Mouse (Mus musculus): ENCODE measurements around the gene Gm525. TPM values are rescaled to one million over a fixed set of nuclear protein-coding genes. Genes with fewer than 3 reads are reported as not detected.

Gm525 gene
- total and polyA plus RNA-seq, 3 experiments: 0.34 TPM; not detected in 2

- TF ChIP-seq NRF1 (IDR thresholded peaks at IDR 0.05; ENCODE audit: low read depth, low read length) (no peak), MYC (IDR thresholded peaks at IDR 0.05; ENCODE audit: low read depth, low read length) (no peak), MAZ (IDR thresholded peaks at IDR 0.05; ENCODE audit: low read depth, low read length) (no peak), JUN (IDR thresholded peaks at IDR 0.05; ENCODE audit: insufficient read depth, low read depth, low read length) (no peak), ZNF384 (IDR thresholded peaks at IDR 0.05; ENCODE audit: low read depth, low read length) (no peak), CHD1 (IDR thresholded peaks at IDR 0.05; ENCODE audit: low read depth, low read length) (no peak), E2F4 (IDR thresholded peaks at IDR 0.05; ENCODE audit: insufficient replicate concordance, low read depth, low read length) (no peak), POLR2A (IDR thresholded peaks at IDR 0.05; ENCODE audit: low read depth, low read length) (no peak), EP300 (IDR thresholded peaks at IDR 0.05; ENCODE audit: low read length) (no peak), MAFK (IDR thresholded peaks at IDR 0.05; ENCODE audit: insufficient replicate concordance, low read length) (no peak), KAT2A (IDR thresholded peaks at IDR 0.05; ENCODE audit: insufficient replicate concordance, low read length) (no peak)
- Histone ChIP-seq H3K79me2 (replicated peaks; ENCODE audit: control insufficient read depth, extremely low read depth, insufficient read depth, poor library complexity, severe bottlenecking) (no peaks in the 10 kb centered on the region), H3K9me3 (replicated peaks; ENCODE audit: low read length) (peaks cover 3% of the 10 kb centered on the region), H3K27ac (ENCODE audit: insufficient read depth, low read depth) (no peak overlapping the region), H3K36me3 (replicated peaks in 1 of 2; ENCODE audit: control insufficient read depth in 1 of 2, insufficient read depth in 1 of 2, low read length in 1 of 2) (no peaks in the 10 kb centered on the region), H3K4me3 (replicated peaks in 1 of 3; ENCODE audit: low read depth in 2 of 3, low read length in 2 of 3, poor library complexity in 1 of 3) (no peak overlapping the region), H3K9ac (ENCODE audit: insufficient read depth, low read depth) (no peak overlapping the region), H3K4me2 (ENCODE audit: insufficient read depth, low read depth, poor library complexity, severe bottlenecking) (no peak overlapping the region), H3K4me1 (ENCODE audit: control insufficient read depth in 1 of 2, insufficient read depth in 2 of 2) (peaks cover 0 to 35% of the 10 kb centered on the region in 2 experiments; a peak in 2 of 4 replicates), H3K27me3 (replicated peaks) (no peaks in the 10 kb centered on the region)
- in situ Hi-C loops (cut with MboI; ENCODE audit: low pct_ligation_motif_present, low pct_unique_long_range_greater_than_20kb, low sequenced_read_pairs): no loop called here
- dilution Hi-C loops (cut with MboI; ENCODE audit: extremely low pct_ligation_motif_present, extremely low pct_unique_long_range_greater_than_20kb, low sequenced_read_pairs): no loop called here
- no peak for DNase-seq (ENCODE audit: extremely low read depth)
These were observed 5.7 kb upstream of the Gm525 start for GRCm38 (mm10) chr11:89067871-89068490.

DNA sequence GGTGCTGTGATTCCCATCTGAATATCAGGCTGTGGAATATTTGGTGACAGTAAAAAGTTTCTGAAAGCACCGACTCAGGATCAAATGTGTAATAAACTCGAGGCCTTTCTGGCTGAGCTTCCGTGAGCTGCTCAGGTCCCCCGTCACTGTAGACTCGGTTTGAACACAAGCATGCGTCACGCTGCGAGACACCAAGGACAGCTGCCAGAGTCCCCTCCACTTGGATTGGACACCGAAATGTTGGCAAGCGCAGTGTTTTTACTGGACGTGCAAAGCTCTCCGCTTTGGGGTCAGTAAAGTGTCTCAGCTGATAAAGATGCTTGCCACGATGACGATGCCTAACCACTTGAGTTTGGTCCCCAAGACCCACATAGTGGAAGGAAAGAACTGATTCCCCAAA lies 5.0 kb upstream of the Gm525 start:
- no peak for DNase-seq (ENCODE audit: extremely low read depth)
- dilution Hi-C loops (cut with MboI; ENCODE audit: extremely low pct_ligation_motif_present, extremely low pct_unique_long_range_greater_than_20kb, low sequenced_read_pairs) (no loop called here), in situ Hi-C loops (cut with MboI; ENCODE audit: low pct_ligation_motif_present, low pct_unique_long_range_greater_than_20kb, low sequenced_read_pairs) (no loop called here)
- Histone ChIP-seq H3K4me1 (ENCODE audit: control insufficient read depth in 1 of 2, insufficient read depth in 2 of 2) (peaks cover 0 to 35% of the 10 kb centered on the region in 2 experiments; a peak in 2 of 4 replicates), H3K27me3 (replicated peaks) (no peaks in the 10 kb centered on the region), H3K4me3 (replicated peaks in 1 of 3; ENCODE audit: low read depth in 2 of 3, low read length in 2 of 3, poor library complexity in 1 of 3) (no peak overlapping the region), H3K79me2 (replicated peaks; ENCODE audit: control insufficient read depth, extremely low read depth, insufficient read depth, poor library complexity, severe bottlenecking) (no peaks in the 10 kb centered on the region), H3K9ac (ENCODE audit: insufficient read depth, low read depth) (no peak overlapping the region), H3K36me3 (replicated peaks in 1 of 2; ENCODE audit: control insufficient read depth in 1 of 2, insufficient read depth in 1 of 2, low read length in 1 of 2) (no peaks in the 10 kb centered on the region), H3K9me3 (replicated peaks; ENCODE audit: low read length) (peaks cover 3% of the 10 kb centered on the region), H3K4me2 (ENCODE audit: insufficient read depth, low read depth, poor library complexity, severe bottlenecking) (no peak overlapping the region), H3K27ac (ENCODE audit: insufficient read depth, low read depth) (no peak overlapping the region)
- TF ChIP-seq ZMIZ1 (IDR thresholded peaks at IDR 0.05; ENCODE audit: low read depth, low read length): no peak
- no peak for TF ChIP-seq TBP (conservative IDR thresholded peaks at IDR 0.05; ENCODE audit: low read depth, low read length)
- no peak for TF ChIP-seq ZC3H11A (IDR thresholded peaks at IDR 0.05; ENCODE audit: low read depth, low read length)
- TF ChIP-seq MAFK (IDR thresholded peaks at IDR 0.05; ENCODE audit: insufficient replicate concordance, low read length): no peak
- no peak for TF ChIP-seq CHD1 (IDR thresholded peaks at IDR 0.05; ENCODE audit: low read depth, low read length)
- TF ChIP-seq SMC3 (IDR thresholded peaks at IDR 0.05; ENCODE audit: low read depth, low read length): no peak
- no peak for TF ChIP-seq CTCF (conservative IDR thresholded peaks at IDR 0.05 in 1 of 2, IDR thresholded peaks at IDR 0.05 in 1 of 2; ENCODE audit: low read depth in 2 of 2, low read length in 2 of 2)
- TF ChIP-seq ETS1 (conservative IDR thresholded peaks at IDR 0.05; ENCODE audit: low read depth, low read length): no peak

All from CH12.LX (cell line).